Mouse (Mus musculus) lung, postnatal 25 days (tissue): ENCODE data around the gene Sptan1.

ENCODE experiments used
- DNase-seq: peaks from one replicate; pipeline ENCODE4 v3.0.0; 2022; ENCODE audit warnings: low spot score

The Sptan1 gene

DNA sequence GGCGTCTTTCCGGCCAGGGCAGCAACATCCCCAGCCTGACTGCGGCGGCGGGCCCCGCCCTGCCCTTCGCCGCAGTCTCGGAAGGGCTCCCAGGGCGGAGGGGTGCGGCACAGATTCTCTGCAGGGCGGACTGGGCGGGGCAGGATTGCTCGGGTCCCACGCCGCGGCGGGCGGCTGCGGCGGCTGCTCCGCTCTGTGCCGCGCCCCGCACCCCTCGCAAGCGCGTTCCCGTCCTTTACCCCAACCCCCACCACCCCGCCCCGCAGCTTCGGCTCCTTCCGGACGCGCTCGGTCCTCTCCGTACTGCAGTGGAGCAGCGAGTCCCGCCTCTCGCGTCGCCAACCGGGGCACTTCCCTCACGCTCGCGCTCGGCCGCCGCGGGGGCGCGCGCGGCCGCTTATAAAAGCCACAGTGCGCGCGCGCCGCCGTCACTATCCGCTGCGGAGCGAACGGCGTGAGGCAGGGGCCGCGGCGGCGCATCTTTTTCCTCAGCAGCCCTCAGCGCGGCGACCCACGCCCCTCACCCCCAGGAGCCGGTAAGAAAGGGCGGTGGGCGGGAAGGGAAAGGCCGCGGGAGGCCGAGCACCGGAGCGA, at the start of gene Sptan1:
Sptan1 (plus strand) TSS at position 311 of the 594 bp plus-strand sequence.
- peak; percentile 95 for DNase-seq

GRCm38 (mm10) chr2:29917621-29918020, 47.7 kb upstream of the Sptan1 start:
- no peak for DNase-seq

- DNase-seq: peak; percentile 50
Measured at GRCm38 (mm10) chr2:29922011-29922410, 43.3 kb upstream of the Sptan1 start.

- DNase-seq: no peak
Measured at GRCm38 (mm10) chr2:29926542-29926941, 38.8 kb upstream of the Sptan1 start.

GRCm38 (mm10) chr2:29930506-29930905, 34.9 kb upstream of the Sptan1 start:
- no peak for DNase-seq

- no peak for DNase-seq
Measured at GRCm38 (mm10) chr2:29931194-29931593, 34.2 kb upstream of the Sptan1 start.

DNA sequence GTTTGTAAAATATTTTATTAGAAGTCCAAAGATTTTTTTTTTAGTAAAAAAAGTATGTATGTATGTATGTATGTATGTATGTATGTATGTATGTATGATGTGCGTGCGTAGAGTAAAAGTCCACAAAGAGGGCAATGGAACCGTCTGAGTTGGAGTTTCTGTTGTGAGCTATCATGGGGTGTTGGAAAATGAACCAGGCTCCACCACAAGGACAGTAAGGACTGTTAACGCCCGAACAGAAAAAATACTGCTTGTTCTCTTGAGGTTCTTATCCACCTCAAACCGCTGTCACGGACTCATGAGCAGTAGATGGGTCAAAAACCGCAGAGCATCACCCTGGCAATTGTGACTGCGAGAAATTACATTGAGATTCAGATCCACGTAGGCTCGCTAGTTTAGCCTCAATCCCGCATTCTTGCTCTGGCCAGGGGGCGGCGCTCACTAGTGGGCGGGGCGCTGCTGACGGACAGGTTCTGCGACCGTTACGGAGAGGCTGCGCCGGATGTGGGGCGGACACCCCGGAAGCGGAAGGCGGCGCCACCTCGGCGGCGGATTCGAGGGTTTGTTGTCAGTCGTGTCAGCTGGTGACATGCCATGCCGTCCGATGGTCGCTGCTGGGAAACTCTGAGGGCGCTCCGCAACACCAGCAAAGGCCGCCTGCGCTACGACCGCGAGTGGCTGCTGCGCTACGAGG, 30.3 kb upstream of the Sptan1 start, which contains the start of gene Gle1:
Gle1 (plus strand) TSS at position 521 of the 694 bp plus-strand sequence.
- DNase-seq: peak; percentile 96

GRCm38 (mm10) chr2:29940073-29940472, 25.3 kb upstream of the Sptan1 start:
- DNase-seq: no peak

GRCm38 (mm10) chr2:29940826-29941225, 24.5 kb upstream of the Sptan1 start:
- no peak for DNase-seq

- DNase-seq: peak; percentile 78
Measured at GRCm38 (mm10) chr2:29944723-29945122, 20.6 kb upstream of the Sptan1 start.

- no peak for DNase-seq
Measured at GRCm38 (mm10) chr2:29948896-29949295, 16.5 kb upstream of the Sptan1 start.

DNA sequence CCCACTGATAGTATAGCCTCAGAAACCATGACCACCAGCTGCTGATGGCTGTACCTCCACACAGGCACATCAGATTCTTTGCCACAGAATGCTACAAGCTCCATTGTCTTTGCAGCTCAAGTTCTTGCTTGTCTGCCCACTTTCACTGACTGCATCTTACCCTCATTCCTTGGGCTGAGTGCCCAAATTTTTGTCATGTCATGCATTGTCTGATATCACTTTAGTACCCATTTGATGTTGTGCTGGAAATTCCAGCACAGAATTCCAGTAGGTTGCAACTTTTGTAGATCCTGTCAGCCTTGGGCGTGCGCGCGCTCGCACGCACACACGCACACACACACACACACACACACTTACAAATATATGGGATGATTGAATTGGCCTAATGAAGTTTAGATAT, 4.1 kb upstream of the Sptan1 start:
- DNase-seq: no peak

GRCm38 (mm10) chr2:29964354-29965249, 758 bp upstream of the Sptan1 start:
- peak; percentile 77 for DNase-seq

DNA sequence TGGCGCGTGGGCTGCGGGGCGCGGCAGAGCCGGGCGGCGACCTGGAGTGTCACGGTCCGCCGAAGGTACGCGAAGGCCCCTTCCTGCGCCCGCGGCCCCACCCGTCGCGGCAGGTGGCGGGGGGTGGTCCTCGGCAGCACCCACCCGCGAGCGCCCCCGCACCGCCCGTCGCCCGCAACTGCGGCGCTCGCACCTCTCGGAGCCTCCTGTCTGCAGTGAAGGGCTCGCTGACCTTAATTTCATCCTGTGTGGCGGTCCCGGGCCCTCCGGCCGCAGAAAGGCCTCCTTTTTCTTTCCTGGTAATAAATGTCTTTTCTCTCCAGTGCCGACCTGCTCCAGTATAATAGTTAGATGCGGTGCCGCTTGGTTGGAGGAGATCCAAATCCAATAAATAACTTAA, 546 bp downstream of the Sptan1 start:
- DNase-seq: no peak

GRCm38 (mm10) chr2:29966826-29967225, 1.5 kb downstream of the Sptan1 start:
- no peak for DNase-seq

DNA sequence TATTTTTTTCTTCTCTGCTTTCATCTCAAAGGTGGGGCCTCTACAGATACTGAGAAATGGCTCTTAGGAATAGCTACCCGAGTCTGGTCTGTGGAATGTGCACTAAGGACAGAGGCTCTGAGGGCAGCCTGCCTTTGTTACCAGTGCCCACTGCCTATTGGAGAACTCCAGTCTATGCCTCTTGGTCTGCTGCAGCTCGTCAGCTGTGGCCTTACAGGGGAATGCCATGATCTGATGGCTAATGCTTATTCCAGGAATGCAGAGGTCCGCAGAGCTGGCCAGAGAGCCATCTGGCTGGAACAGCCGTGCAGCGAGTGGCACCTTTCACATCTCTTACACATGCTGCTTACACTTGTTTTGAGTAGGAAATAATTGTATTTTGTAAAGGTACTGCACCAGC, 2.4 kb downstream of the Sptan1 start:
- no peak for DNase-seq

DNA sequence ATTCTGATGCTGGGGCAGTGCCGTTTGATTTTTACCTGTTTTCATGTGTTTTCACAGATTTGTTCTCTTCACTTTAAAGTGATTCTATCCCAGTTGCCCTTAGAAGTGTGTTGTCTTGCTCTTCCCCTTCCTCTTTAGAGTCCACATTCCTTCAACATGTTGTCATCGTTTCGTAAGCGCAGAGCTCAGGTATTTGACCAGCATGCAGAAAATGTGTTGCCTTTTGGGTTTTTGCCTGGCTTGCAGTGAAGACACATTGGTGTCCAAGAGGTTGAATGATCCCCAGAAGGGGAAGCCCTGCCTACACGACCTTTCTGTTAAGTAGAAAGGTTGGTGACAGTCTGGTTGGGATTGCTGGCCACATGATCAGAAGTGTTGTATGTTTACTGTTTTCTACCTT, 3.3 kb downstream of the Sptan1 start:
- peak; percentile 56 for DNase-seq

GRCm38 (mm10) chr2:29971838-29972635, 6.7 kb downstream of the Sptan1 start:
- DNase-seq: peak; percentile 86

DNA sequence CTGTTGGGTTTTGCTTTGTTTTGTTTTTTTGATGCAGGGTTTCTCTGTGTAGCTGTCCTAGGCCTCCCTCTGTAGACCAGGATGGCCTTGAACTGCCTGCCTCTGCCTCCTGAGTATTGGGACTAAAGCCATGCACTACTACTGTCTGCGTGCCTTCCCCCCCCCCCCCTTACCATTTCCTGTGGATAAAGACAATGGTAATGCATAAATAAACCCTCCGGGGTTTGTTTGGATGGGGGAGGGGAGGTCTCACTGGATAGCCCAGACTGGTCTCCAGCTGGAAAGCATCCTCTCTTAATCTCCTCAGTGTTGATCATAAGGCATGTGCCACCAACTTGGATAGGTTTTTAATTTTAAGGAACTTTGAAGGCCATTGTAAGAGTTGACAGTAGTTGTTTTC, 8.2 kb downstream of the Sptan1 start:
- peak; percentile 69 for DNase-seq

DNA sequence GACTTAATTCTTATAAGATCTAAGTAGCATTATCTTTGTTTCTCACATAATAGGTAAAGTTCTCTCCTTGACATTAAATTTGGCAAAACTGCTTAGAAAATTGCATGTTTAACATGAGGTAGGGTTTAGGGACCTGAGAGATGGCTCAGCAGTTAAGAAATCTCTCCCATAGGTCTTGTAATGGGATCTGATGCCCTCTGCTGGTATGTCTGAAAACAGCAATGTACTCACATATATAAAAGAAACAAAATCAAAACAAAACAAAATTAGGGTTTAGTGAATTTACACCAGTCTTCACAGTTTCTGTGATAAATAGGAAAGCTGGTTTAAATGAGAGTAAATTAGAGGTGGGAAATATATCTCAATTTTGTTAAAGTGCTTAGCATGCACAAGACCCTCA, 11.9 kb downstream of the Sptan1 start:
- DNase-seq: peak; percentile 64

- no peak for DNase-seq
Measured at GRCm38 (mm10) chr2:29980661-29981060, 15.3 kb downstream of the Sptan1 start.

GRCm38 (mm10) chr2:29991962-29992361, 26.6 kb downstream of the Sptan1 start:
- DNase-seq: no peak
